Mouse (Mus musculus): ENCODE data around the gene Cox19. TPM values are rescaled to one million over a fixed set of nuclear protein-coding genes. Genes with fewer than 3 reads are reported as not detected.

The Cox19 gene
- total and polyA plus RNA-seq, 3 experiments = 82.8 to 112 (median 94.8) TPM

- Histone ChIP-seq H3K36me3 (ENCODE audit: control insufficient read depth, insufficient read depth, low read length) (no peaks in the 10 kb centered on the region), H3K27ac (no peak overlapping the region), H3K4me1 (ENCODE audit: control insufficient read depth, insufficient read depth, low read length) (no peaks in the 10 kb centered on the region), H3K27me3 (ENCODE audit: control insufficient read depth, insufficient read depth, low read length) (no peaks in the 10 kb centered on the region; the same call in 1 of the 2 replicates), H3K4me3 (no peak overlapping the region), H3K9ac (ENCODE audit: low read depth, low read length) (no peak overlapping the region), H3K79me2 (replicated peaks; ENCODE audit: control insufficient read depth, insufficient read depth, low read length) (no peaks in the 10 kb centered on the region)
- intact Hi-C loops (cut with DNase I) = no loop called here
- WGBS = 86% methylated on average over 9 of the region's 9 CpGs
- DNase-seq = no peak
- no peak for TF ChIP-seq POLR2A (IDR thresholded peaks at IDR 0.05; ENCODE audit: insufficient read depth, low read depth, low read length)
- no peak for TF ChIP-seq CTCF (IDR thresholded peaks at IDR 0.05)
- TF ChIP-seq EP300 (IDR thresholded peaks at IDR 0.05; ENCODE audit: insufficient read depth, low read depth, low read length) = no peak
Measured at GRCm38 (mm10) chr5:139303646-139304061, 47.6 kb downstream of the Cox19 start.

GRCm38 (mm10) chr5:139302101-139302500 is 49.1 kb downstream of the Cox19 start:
- Histone ChIP-seq H3K79me2 (replicated peaks; ENCODE audit: control insufficient read depth, insufficient read depth, low read length) (no peaks in the 10 kb centered on the region), H3K4me3 (no peak overlapping the region), H3K36me3 (ENCODE audit: control insufficient read depth, insufficient read depth, low read length) (no peaks in the 10 kb centered on the region), H3K27me3 (ENCODE audit: control insufficient read depth, insufficient read depth, low read length) (no peaks in the 10 kb centered on the region; the same call in 1 of the 2 replicates), H3K4me1 (ENCODE audit: control insufficient read depth, insufficient read depth, low read length) (no peaks in the 10 kb centered on the region), H3K9ac (ENCODE audit: low read depth, low read length) (no peak overlapping the region), H3K27ac (no peak overlapping the region)
- WGBS = 90% methylated on average over 6 of the region's 6 CpGs
- intact Hi-C loops (cut with DNase I) = no loop called here
- DNase-seq = no peak
- no peak for TF ChIP-seq CTCF (IDR thresholded peaks at IDR 0.05)
- no peak for TF ChIP-seq POLR2A (IDR thresholded peaks at IDR 0.05; ENCODE audit: insufficient read depth, low read depth, low read length)
- no peak for TF ChIP-seq EP300 (IDR thresholded peaks at IDR 0.05; ENCODE audit: insufficient read depth, low read depth, low read length)

GRCm38 (mm10) chr5:139297745-139298144 is 53.5 kb downstream of the Cox19 start:
- 78% methylated on average over 5 of the region's 5 CpGs for WGBS
- Histone ChIP-seq H3K27me3 (ENCODE audit: control insufficient read depth, insufficient read depth, low read length) (no peaks in the 10 kb centered on the region; the same call in 1 of the 2 replicates), H3K4me3 (no peak overlapping the region), H3K36me3 (ENCODE audit: control insufficient read depth, insufficient read depth, low read length) (no peaks in the 10 kb centered on the region), H3K4me1 (ENCODE audit: control insufficient read depth, insufficient read depth, low read length) (no peaks in the 10 kb centered on the region), H3K79me2 (replicated peaks; ENCODE audit: control insufficient read depth, insufficient read depth, low read length) (no peaks in the 10 kb centered on the region), H3K27ac (no peak overlapping the region), H3K9ac (ENCODE audit: low read depth, low read length) (no peak overlapping the region)
- intact Hi-C loops (cut with DNase I) = no loop called here
- DNase-seq = no peak
- TF ChIP-seq POLR2A (IDR thresholded peaks at IDR 0.05; ENCODE audit: insufficient read depth, low read depth, low read length) = no peak
- TF ChIP-seq CTCF (IDR thresholded peaks at IDR 0.05) = no peak
- no peak for TF ChIP-seq EP300 (IDR thresholded peaks at IDR 0.05; ENCODE audit: insufficient read depth, low read depth, low read length)

- no peak overlapping the region for H3K9ac ChIP-seq (ENCODE audit: low read depth, low read length)
- WGBS = 90% methylated on average over 10 of the region's 10 CpGs
Measured at GRCm38 (mm10) chr5:139297092-139297491, 54.1 kb downstream of the Cox19 start.

GRCm38 (mm10) chr5:139294089-139294488 is 57.1 kb downstream of the Cox19 start:
- Histone ChIP-seq H3K9ac (ENCODE audit: low read depth, low read length) (no peak overlapping the region), H3K4me1 (ENCODE audit: control insufficient read depth, insufficient read depth, low read length) (no peaks in the 10 kb centered on the region), H3K4me3 (no peak overlapping the region), H3K36me3 (ENCODE audit: control insufficient read depth, insufficient read depth, low read length) (no peaks in the 10 kb centered on the region), H3K79me2 (replicated peaks; ENCODE audit: control insufficient read depth, insufficient read depth, low read length) (no peaks in the 10 kb centered on the region), H3K27ac (no peak overlapping the region), H3K27me3 (ENCODE audit: control insufficient read depth, insufficient read depth, low read length) (no peaks in the 10 kb centered on the region)
- no peak for DNase-seq
- intact Hi-C loops (cut with DNase I) = no loop called here
- TF ChIP-seq EP300 (IDR thresholded peaks at IDR 0.05; ENCODE audit: insufficient read depth, low read depth, low read length) (no peak), POLR2A (IDR thresholded peaks at IDR 0.05; ENCODE audit: insufficient read depth, low read depth, low read length) (no peak), CTCF (IDR thresholded peaks at IDR 0.05) (no peak)
- 81% methylated on average over 2 of the region's 2 CpGs for WGBS

More at GRCm38 (mm10) chr5:139297092-139297491, 54.1 kb downstream of the Cox19 start:
- no peaks in the 10 kb centered on the region for H3K4me1 ChIP-seq (ENCODE audit: control insufficient read depth, insufficient read depth, low read length)
- H3K27ac ChIP-seq = no peak overlapping the region
- H3K27me3 ChIP-seq (ENCODE audit: control insufficient read depth, insufficient read depth, low read length) = no peaks in the 10 kb centered on the region; the same call in 1 of the 2 replicates
- DNase-seq = no peak
- no peaks in the 10 kb centered on the region for H3K79me2 ChIP-seq (replicated peaks; ENCODE audit: control insufficient read depth, insufficient read depth, low read length)
- intact Hi-C loops (cut with DNase I) = no loop called here
- H3K4me3 ChIP-seq = no peak overlapping the region
- no peak for TF ChIP-seq EP300 (IDR thresholded peaks at IDR 0.05; ENCODE audit: insufficient read depth, low read depth, low read length)
- TF ChIP-seq CTCF (IDR thresholded peaks at IDR 0.05) = no peak
- TF ChIP-seq POLR2A (IDR thresholded peaks at IDR 0.05; ENCODE audit: insufficient read depth, low read depth, low read length) = no peak
- H3K36me3 ChIP-seq (ENCODE audit: control insufficient read depth, insufficient read depth, low read length) = no peaks in the 10 kb centered on the region

GRCm38 (mm10) chr5:139291811-139292560 is 59.2 kb downstream of the Cox19 start:
- H3K4me1 ChIP-seq (ENCODE audit: control insufficient read depth, insufficient read depth, low read length) = no peaks in the 10 kb centered on the region; the same call in 1 of the 2 replicates
- H3K79me2 ChIP-seq (replicated peaks; ENCODE audit: control insufficient read depth, insufficient read depth, low read length) = no peaks in the 10 kb centered on the region
- H3K36me3 ChIP-seq (ENCODE audit: control insufficient read depth, insufficient read depth, low read length) = no peaks in the 10 kb centered on the region
- intact Hi-C loops (cut with DNase I) = no loop called here
- TF ChIP-seq POLR2A (IDR thresholded peaks at IDR 0.05; ENCODE audit: insufficient read depth, low read depth, low read length) (no peak), EP300 (IDR thresholded peaks at IDR 0.05; ENCODE audit: insufficient read depth, low read depth, low read length) (no peak), CTCF (IDR thresholded peaks at IDR 0.05) (no peak)
- no peak overlapping the region for H3K9ac ChIP-seq (ENCODE audit: low read depth, low read length)
- no peak for DNase-seq
- 76% methylated on average over 6 of the region's 6 CpGs for WGBS
- H3K27me3 ChIP-seq (ENCODE audit: control insufficient read depth, insufficient read depth, low read length) = no peaks in the 10 kb centered on the region
- H3K4me3 ChIP-seq = no peak overlapping the region
- H3K27ac ChIP-seq = no peak overlapping the region

Measured in heart, adult 2 months (tissue).